Mouse (Mus musculus) right cerebral cortex, adult 18-20 months (tissue): ENCODE measurements at regions not wholly inside any gene's neighbourhood (a gene's known extent, or its start where the extent isn't known, plus 50 kb on each side); places are given as distances from the start of the nearest gene placed in this dataset.

Experiments
- DNase-seq: peaks from one replicate; pipeline ENCODE4 v3.0.0; 2022; ENCODE audit warnings: mixed read lengths

- DNase-seq = no peak
Measured at GRCm38 (mm10) chr7:70438908-70439307, 72.4 kb upstream of the Nr2f2 start.

- DNase-seq = no peak
Measured at GRCm38 (mm10) chr7:70433838-70434237, 67.3 kb upstream of the Nr2f2 start.

- DNase-seq = no peak
Measured at GRCm38 (mm10) chr7:70433358-70433757, 66.8 kb upstream of the Nr2f2 start.

- DNase-seq = no peak
Measured at GRCm38 (mm10) chr7:70431712-70432111, 65.2 kb upstream of the Nr2f2 start.

- no peak for DNase-seq
Measured at GRCm38 (mm10) chr7:70429326-70429725, 62.8 kb upstream of the Nr2f2 start.

GRCm38 (mm10) chr7:70424231-70424620 is 57.7 kb upstream of the Nr2f2 start:
- no peak for DNase-seq

GRCm38 (mm10) chr7:70423524-70424230 is 57.1 kb upstream of the Nr2f2 start:
- no peak for DNase-seq

- no peak for DNase-seq
Measured at GRCm38 (mm10) chr7:70416185-70416941, 49.8 kb upstream of the Nr2f2 start.
